ENCODE assay signal across 9 mouse cellular contexts in the genomic region with DNA sequence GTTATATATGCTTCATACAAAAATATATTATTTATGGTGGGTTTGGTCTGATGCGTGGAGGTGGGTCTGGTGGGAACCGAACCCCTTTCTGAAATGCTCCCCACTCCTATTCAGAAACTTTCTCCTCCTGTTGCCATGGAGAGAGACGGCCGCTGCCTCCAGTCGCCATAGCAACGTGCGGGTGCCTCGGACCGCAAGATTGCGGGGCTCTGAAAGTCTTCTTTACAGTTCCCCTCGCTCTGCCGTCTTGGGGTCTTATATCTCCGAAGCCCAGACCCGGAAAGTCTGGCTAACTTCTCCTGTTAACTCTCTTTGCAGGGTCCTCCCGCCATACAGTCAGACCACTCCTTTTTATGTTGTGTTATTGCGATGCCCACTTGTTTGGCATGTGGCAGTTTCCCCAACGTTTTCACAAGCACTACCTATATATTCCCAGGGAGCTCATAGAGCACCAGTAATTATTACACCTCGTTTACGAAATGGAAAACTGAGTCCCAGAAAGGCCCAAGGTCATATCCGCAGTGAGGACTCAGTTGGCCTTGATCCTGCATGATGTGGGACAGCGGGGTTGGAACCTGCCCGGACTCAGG. TPM values are rescaled to one million over a fixed set of nuclear protein-coding genes. Genes with fewer than 3 reads are reported as not detected.
DNase-seq lines count a peak whose midpoint lies in the region; ATAC-seq and TF ChIP-seq lines count a peak whose summit lies in the region.
"Had no signal": no experiment of that assay in that cellular context is flagged by ENCODE, and none has a peak within 500 bp of the region (broad histone marks: within the 10 kb centered on the region; RNA-seq: fewer than 3 reads in every experiment).

No protein-coding gene starts in this region.

- ATAC-seq in cerebellum, adult (ENCODE audit: insufficient number of reproducible peaks, low FRiP score, low TSS enrichment), result no peak
- no peak for ATAC-seq in lung, embryonic 15.5 days (ENCODE audit: borderline replicate concordance, extremely low read depth, low FRiP score, low TSS enrichment)
- ATAC-seq in intestine, embryonic 16.5 days, result no peak
- no peak for ATAC-seq in kidney, embryonic 16.5 days (ENCODE audit: low FRiP score, low TSS enrichment)

- H3K27ac ChIP-seq in cerebellum, adult 2 months (ENCODE audit: insufficient read depth, low read length), result no peak overlapping the region
- no peak overlapping the region for H3K27ac ChIP-seq in lung, embryonic 15.5 days
- no peak overlapping the region for H3K27ac ChIP-seq in intestine, embryonic 16.5 days (ENCODE audit: low read length)
- H3K27ac ChIP-seq in kidney, embryonic 16.5 days (ENCODE audit: low read length), result no peak overlapping the region
- H3K27ac ChIP-seq: gastrocnemius, adult 2 months had no signal

- peak overlapping the region; percentile 77 for H3K4me3 ChIP-seq in cerebellum, adult 2 months (replicated peaks; ENCODE audit: insufficient read depth, low read depth, low read length)
- peak overlapping the region; percentile 46; the same call in 1 of the 2 replicates for H3K4me3 ChIP-seq in lung, embryonic 15.5 days
- H3K4me3 ChIP-seq in intestine, embryonic 16.5 days (ENCODE audit: low read length), result peak overlapping the region; percentile 55; the same call in 1 of the 2 replicates
- H3K4me3 ChIP-seq in kidney, embryonic 16.5 days (ENCODE audit: low read length), result no peak overlapping the region

- peak overlapping the region; percentile 95 for H3K4me2 ChIP-seq in lung, embryonic 15.5 days
- no peak overlapping the region for H3K4me2 ChIP-seq in intestine, embryonic 16.5 days (ENCODE audit: low read depth, low read length)
- H3K4me2 ChIP-seq in kidney, embryonic 16.5 days (replicated peaks; ENCODE audit: low read depth, low read length), result no peak overlapping the region

- H3K27me3 ChIP-seq in cerebellum, adult 2 months (ENCODE audit: control insufficient read depth, insufficient read depth, low read length), result no peaks in the 10 kb centered on the region; the same call in 1 of the 2 replicates
- peaks cover 82% of the 10 kb centered on the region for H3K27me3 ChIP-seq in lung, embryonic 15.5 days
- peaks cover 56% of the 10 kb centered on the region for H3K27me3 ChIP-seq in intestine, embryonic 16.5 days (replicated peaks; ENCODE audit: control insufficient read depth, insufficient read depth, low read length)
- H3K27me3 ChIP-seq in kidney, embryonic 16.5 days (ENCODE audit: insufficient read depth, low read length), result peaks cover 68% of the 10 kb centered on the region

- DNase-seq in cerebellum, adult 2 months, result no peak
- DNase-seq in lung, postnatal 4 days, result no peak
- DNase-seq in retina, postnatal 1 day, result peak; percentile 57
- DNase-seq in thymus, adult 18-20 months, result no peak

- 71% methylated on average over 22 of the region's 22 CpGs for WGBS in cerebellum, adult 2 months
- WGBS in lung, embryonic 15.5 days, result 11% methylated on average over 22 of the region's 22 CpGs
- 11% methylated on average over 22 of the region's 22 CpGs for WGBS in intestine, embryonic 16.5 days
- 14% methylated on average over 22 of the region's 22 CpGs for WGBS in kidney, embryonic 16.5 days

- H3K4me1 ChIP-seq in cerebellum, adult 2 months (ENCODE audit: control insufficient read depth, insufficient read depth, low read length), result peaks cover 21% of the 10 kb centered on the region
- peaks cover 17% of the 10 kb centered on the region for H3K4me1 ChIP-seq in lung, embryonic 15.5 days
- peaks cover 17% of the 10 kb centered on the region for H3K4me1 ChIP-seq in intestine, embryonic 16.5 days (ENCODE audit: control insufficient read depth, insufficient read depth, low read length)
- peaks cover 16% of the 10 kb centered on the region for H3K4me1 ChIP-seq in kidney, embryonic 16.5 days (ENCODE audit: insufficient read depth, low read length)

- no peak for TF ChIP-seq CTCF in cerebellum, adult 2 months (IDR thresholded peaks at IDR 0.05; ENCODE audit: borderline replicate concordance, insufficient read depth, low read depth, low read length)

- TF ChIP-seq POLR2A in cerebellum, adult 2 months (IDR thresholded peaks at IDR 0.05; ENCODE audit: borderline replicate concordance, insufficient read depth, low read length), result no peak

- no peaks in the 10 kb centered on the region for H3K9me3 ChIP-seq in lung, embryonic 15.5 days
- no peaks in the 10 kb centered on the region for H3K9me3 ChIP-seq in intestine, embryonic 16.5 days (ENCODE audit: control insufficient read depth, low read length)
- no peaks in the 10 kb centered on the region for H3K9me3 ChIP-seq in kidney, embryonic 16.5 days (ENCODE audit: low read length)

- H3K9ac ChIP-seq in lung, embryonic 15.5 days, result no peak overlapping the region
- no peak overlapping the region for H3K9ac ChIP-seq in intestine, embryonic 16.5 days (ENCODE audit: low read depth, low read length)
- H3K9ac ChIP-seq in kidney, embryonic 16.5 days (replicated peaks; ENCODE audit: low read length), result no peak overlapping the region

- no peaks in the 10 kb centered on the region for H3K36me3 ChIP-seq in lung, embryonic 15.5 days
- no peaks in the 10 kb centered on the region for H3K36me3 ChIP-seq in intestine, embryonic 16.5 days (ENCODE audit: control insufficient read depth, insufficient read depth, low read length)
- no peaks in the 10 kb centered on the region for H3K36me3 ChIP-seq in kidney, embryonic 16.5 days (ENCODE audit: insufficient read depth, low read length)

RNA-seq across cellular contexts. Expression of gene Syt6, which starts 0.4 kb away (rescaled TPM):
- polyA plus RNA-seq in cerebellum, adult 2 months (2012; rRNA removed), result 11.7 and 12.3 TPM in 2 replicates
- polyA plus RNA-seq in lung, embryonic 15.5 days (2015; fragmentation: Nextera tagmentation; extraction: Ambion mirVana), result 0.51 and 0.59 TPM in 2 replicates
- 0.62 and 0.72 TPM in 2 replicates for polyA plus RNA-seq in intestine, embryonic 16.5 days (2015; fragmentation: Nextera tagmentation; extraction: Ambion mirVana)
- 0.10 and 0.17 TPM in 2 replicates for polyA plus RNA-seq in kidney, embryonic 16.5 days (2015; fragmentation: Nextera tagmentation; extraction: Ambion mirVana)
